Mouse (Mus musculus) hindbrain, embryonic 14.5 days (tissue): Measurements from ENCODE around the gene Psmc2. TPM values are rescaled to one million over a fixed set of nuclear protein-coding genes. Genes with fewer than 3 reads are reported as not detected.

Source experiments
- ATAC-seq: fragments of 200-750 bp; cut with Nextera tagmentation; 2 replicates; pipeline ENCODE4 v1.8.0; 2017; ENCODE audit warnings: moderate number of reproducible peaks, mild to moderate bottlenecking, moderate TSS enrichment, moderate library complexity; ENCODE audit not compliant: low FRiP score
- DNase-seq: peaks from one replicate; pipeline ENCODE4 v3.0.0-alpha.2; 2015; ENCODE audit warnings: low spot score
- H3K27ac ChIP-seq: fragments of 300-500 bp; sonication (generic); 2 replicates; pipeline ENCODE4 v1.5.1; 2014; ENCODE audit warnings: mild to moderate bottlenecking, moderate library complexity
- H3K27me3 ChIP-seq: fragments of 300-500 bp; sonication (generic); 2 replicates; pipeline ENCODE4 v1.6.1; 2014; ENCODE audit warnings: mild to moderate bottlenecking, low read length, mixed read lengths; ENCODE audit not compliant: control insufficient read depth, insufficient read depth
- H3K36me3 ChIP-seq: fragments of 300-500 bp; sonication (generic); replicated peaks from 2 replicates; pipeline ENCODE4 v1.6.1; 2014; ENCODE audit not compliant: control insufficient read depth, insufficient read depth
- H3K4me1 ChIP-seq: fragments of 300-500 bp; sonication (generic); replicated peaks from 2 replicates; pipeline ENCODE4 v1.6.1; 2014; ENCODE audit warnings: antibody characterized with exemption, low read length, mixed read lengths; ENCODE audit not compliant: control insufficient read depth, insufficient read depth
- H3K4me2 ChIP-seq: fragments of 300-500 bp; sonication (generic); replicated peaks from 2 replicates; pipeline ENCODE4 v1.6.1; 2014; ENCODE audit warnings: mild to moderate bottlenecking, moderate library complexity
- H3K4me3 ChIP-seq: fragments of 300-500 bp; sonication (generic); replicated peaks from 2 replicates; pipeline ENCODE4 v1.5.1; 2014; ENCODE audit warnings: mild to moderate bottlenecking, low read length
- H3K9ac ChIP-seq: fragments of 300-500 bp; sonication (generic); 2 replicates; pipeline ENCODE4 v1.6.1; 2014
- H3K9me3 ChIP-seq: fragments of 300-500 bp; sonication (generic); 2 replicates; pipeline ENCODE4 v1.6.1; 2016; ENCODE audit warnings: low read length; ENCODE audit not compliant: control insufficient read depth
- WGBS: fragments of 180-500 bp; shearing (Covaris S2); extraction: QIAGEN DNeasy Blood & Tissue Kit; methylation state at CpG from one replicate; pipeline ENCODE4 v1.1.7; 2014; 5-methylcytosine and 5-hydroxymethylcytosine counted together
- polyA plus RNA-seq: library from polyadenylated mRNA; unstranded; fragments of >200 nt; fragmentation: Nextera tagmentation; extraction: Ambion mirVana; gene quantifications from 2 replicates; pipeline ENCODE4 v1.2.1, GENCODE M21; 2014

Gene Psmc2
- polyA plus RNA-seq, 1 experiment from 2014 or later: 180 TPM

GRCm38 (mm10) chr5:21789061-21789460, 4.0 kb downstream of the Psmc2 start:
- no peak for DNase-seq

DNA sequence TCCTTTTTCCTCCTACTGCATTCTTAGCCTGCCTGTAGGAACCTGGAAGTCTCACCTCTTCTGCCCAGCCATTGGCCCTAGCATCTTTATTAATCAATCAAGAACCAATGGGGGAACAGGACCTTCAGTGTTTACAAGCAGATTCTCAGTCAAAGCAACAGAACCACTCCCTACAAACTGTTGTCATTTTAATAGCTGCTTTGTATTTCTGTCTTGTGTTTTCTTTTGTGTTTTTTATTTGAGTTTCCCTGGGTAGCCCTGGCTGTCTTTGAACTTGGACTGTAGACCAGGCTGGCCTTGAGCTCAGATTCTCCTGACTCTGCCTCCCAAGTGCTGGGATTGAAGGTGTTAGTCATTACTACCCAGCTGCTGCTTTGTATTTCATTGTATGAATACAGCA, 7.1 kb downstream of the Psmc2 start:
- Histone ChIP-seq H3K36me3 (peaks cover 36% of the 10 kb centered on the region), H3K4me3 (no peak overlapping the region), H3K27me3 (no peaks in the 10 kb centered on the region), H3K27ac (no peak overlapping the region), H3K9ac (no peak overlapping the region), H3K4me2 (no peak overlapping the region), H3K4me1 (peaks cover 22% of the 10 kb centered on the region; the same call in 1 of the 2 replicates), H3K9me3 (no peaks in the 10 kb centered on the region)
- DNase-seq: no peak
- no peak for ATAC-seq

More at GRCm38 (mm10) chr5:21789061-21789460, 4.0 kb downstream of the Psmc2 start:
- H3K27ac ChIP-seq: no peak overlapping the region
- peaks cover 14% of the 10 kb centered on the region for H3K36me3 ChIP-seq
- no peaks in the 10 kb centered on the region for H3K27me3 ChIP-seq
- H3K9me3 ChIP-seq: no peaks in the 10 kb centered on the region
- peaks cover 32% of the 10 kb centered on the region for H3K4me1 ChIP-seq
- H3K4me3 ChIP-seq: no peak overlapping the region
- WGBS: 62% methylated on average over 5 of the region's 5 CpGs
- H3K9ac ChIP-seq: no peak overlapping the region
- ATAC-seq: no peak
- no peak overlapping the region for H3K4me2 ChIP-seq

DNA sequence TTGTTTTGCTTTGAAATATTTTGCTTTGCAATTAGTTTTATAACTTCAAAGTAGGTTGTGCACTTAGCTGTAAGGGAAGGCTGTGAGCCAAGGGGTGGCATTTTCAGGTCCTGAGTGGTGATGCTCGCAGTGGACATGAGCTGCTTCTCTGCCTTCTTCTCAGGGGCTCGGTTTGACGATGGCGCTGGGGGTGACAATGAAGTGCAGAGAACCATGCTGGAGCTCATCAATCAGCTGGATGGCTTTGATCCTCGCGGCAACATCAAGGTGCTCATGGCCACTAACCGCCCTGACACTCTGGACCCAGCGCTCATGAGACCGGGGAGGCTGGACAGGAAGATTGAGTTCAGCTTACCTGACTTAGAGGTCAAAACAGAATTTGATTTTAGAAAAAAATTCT, 17.8 kb downstream of the Psmc2 start:
- H3K4me3 ChIP-seq: no peak overlapping the region
- H3K9ac ChIP-seq: no peak overlapping the region
- DNase-seq (no peak), ATAC-seq (no peak)
- H3K27ac ChIP-seq: no peak overlapping the region
- no peaks in the 10 kb centered on the region for H3K4me1 ChIP-seq
- peaks cover 68% of the 10 kb centered on the region for H3K36me3 ChIP-seq
- 93% methylated on average over 9 of the region's 9 CpGs for WGBS
- H3K9me3 ChIP-seq: no peaks in the 10 kb centered on the region
- H3K27me3 ChIP-seq: no peaks in the 10 kb centered on the region
- no peak overlapping the region for H3K4me2 ChIP-seq

DNA sequence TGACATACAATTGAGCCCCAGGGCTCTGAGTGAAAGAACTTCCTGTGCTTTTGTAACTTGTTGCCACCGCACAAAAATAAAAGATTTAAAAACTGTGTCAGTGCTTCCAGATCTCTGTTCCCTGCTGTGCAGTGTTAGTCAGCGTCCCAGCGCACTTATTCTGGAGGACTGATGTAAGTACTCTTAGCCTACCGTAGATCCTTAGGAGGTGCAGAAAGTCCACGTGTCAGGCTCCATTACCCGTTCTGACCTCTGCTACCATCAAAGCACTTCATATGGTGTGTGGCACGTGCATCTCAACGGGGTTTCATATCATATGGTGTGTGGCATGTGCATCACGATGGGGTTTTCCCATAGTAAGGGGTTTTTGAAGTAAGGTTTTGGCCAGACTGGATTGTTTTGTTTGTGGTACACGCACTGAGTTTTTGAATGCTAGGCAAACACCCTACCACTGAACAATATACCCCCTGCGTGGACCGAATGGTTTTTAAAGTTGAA, 18.7 kb downstream of the Psmc2 start:
- Histone ChIP-seq H3K4me1 (no peaks in the 10 kb centered on the region), H3K27me3 (no peaks in the 10 kb centered on the region), H3K4me2 (no peak overlapping the region), H3K4me3 (no peak overlapping the region), H3K36me3 (peaks cover 62% of the 10 kb centered on the region), H3K9me3 (no peaks in the 10 kb centered on the region), H3K27ac (no peak overlapping the region), H3K9ac (no peak overlapping the region)
- no peak for ATAC-seq
- DNase-seq: no peak
- 92% methylated on average over 12 of the region's 12 CpGs for WGBS

GRCm38 (mm10) chr5:21804837-21805236, 19.8 kb downstream of the Psmc2 start:
- WGBS: 86% methylated on average over 4 of the region's 4 CpGs
- no peak for ATAC-seq

DNA sequence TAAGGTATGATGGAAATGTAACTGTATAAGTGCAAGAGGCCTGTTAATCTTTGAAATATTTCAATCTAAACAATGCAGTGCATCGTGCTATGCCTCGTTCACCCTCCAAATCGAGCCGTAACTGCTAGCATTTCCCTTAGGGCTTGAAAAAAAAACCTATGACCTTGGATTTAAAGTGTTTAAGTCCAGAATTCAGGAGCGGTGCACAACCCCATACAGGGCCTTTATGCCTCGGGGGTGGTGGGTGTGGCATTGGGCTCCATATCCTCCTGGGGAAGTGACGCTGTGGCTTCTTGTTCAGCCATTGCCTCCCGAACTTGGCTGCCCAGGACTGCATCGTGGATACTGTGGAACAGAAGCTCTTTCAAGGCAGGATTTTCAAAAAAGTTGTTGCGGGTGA, 25.8 kb downstream of the Psmc2 start:
- DNase-seq (no peak), ATAC-seq (no peak)
- Histone ChIP-seq H3K36me3 (no peaks in the 10 kb centered on the region), H3K27ac (no peak overlapping the region), H3K4me2 (no peak overlapping the region), H3K9ac (no peak overlapping the region), H3K9me3 (no peaks in the 10 kb centered on the region), H3K4me3 (no peak overlapping the region), H3K27me3 (no peaks in the 10 kb centered on the region), H3K4me1 (no peaks in the 10 kb centered on the region)
- 81% methylated on average over 10 of the region's 10 CpGs for WGBS

More at GRCm38 (mm10) chr5:21804837-21805236, 19.8 kb downstream of the Psmc2 start:
- Histone ChIP-seq H3K4me1 (no peaks in the 10 kb centered on the region), H3K27me3 (no peaks in the 10 kb centered on the region), H3K27ac (no peak overlapping the region), H3K4me2 (no peak overlapping the region), H3K9me3 (no peaks in the 10 kb centered on the region), H3K36me3 (peaks cover 51% of the 10 kb centered on the region), H3K9ac (no peak overlapping the region), H3K4me3 (no peak overlapping the region)
- no peak for DNase-seq

DNA sequence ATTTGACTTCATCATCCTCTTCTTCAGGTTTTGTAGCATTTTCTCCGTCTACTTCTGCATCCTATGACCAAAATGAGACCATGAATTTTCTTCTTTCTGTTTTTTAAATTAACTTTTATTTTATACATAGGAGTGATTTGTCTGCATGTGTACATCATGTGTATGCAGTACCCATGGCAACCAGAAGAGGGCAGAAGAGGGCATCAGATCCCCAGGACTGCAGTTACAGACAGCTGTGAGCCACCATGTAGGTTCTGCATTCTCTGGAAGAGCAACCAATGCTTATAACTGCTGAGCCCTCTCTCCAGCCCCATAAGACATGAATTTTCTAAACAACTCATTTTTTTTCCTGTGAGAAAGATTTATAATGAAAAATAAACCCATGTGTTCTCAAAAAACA, 28.9 kb downstream of the Psmc2 start:
- Histone ChIP-seq H3K9ac (no peak overlapping the region), H3K4me3 (no peak overlapping the region), H3K27me3 (no peaks in the 10 kb centered on the region), H3K4me2 (no peak overlapping the region), H3K27ac (no peak overlapping the region), H3K36me3 (no peaks in the 10 kb centered on the region), H3K4me1 (no peaks in the 10 kb centered on the region), H3K9me3 (no peaks in the 10 kb centered on the region)
- 52% methylated on average over 1 of the region's 1 CpGs for WGBS
- DNase-seq (no peak), ATAC-seq (no peak)

DNA sequence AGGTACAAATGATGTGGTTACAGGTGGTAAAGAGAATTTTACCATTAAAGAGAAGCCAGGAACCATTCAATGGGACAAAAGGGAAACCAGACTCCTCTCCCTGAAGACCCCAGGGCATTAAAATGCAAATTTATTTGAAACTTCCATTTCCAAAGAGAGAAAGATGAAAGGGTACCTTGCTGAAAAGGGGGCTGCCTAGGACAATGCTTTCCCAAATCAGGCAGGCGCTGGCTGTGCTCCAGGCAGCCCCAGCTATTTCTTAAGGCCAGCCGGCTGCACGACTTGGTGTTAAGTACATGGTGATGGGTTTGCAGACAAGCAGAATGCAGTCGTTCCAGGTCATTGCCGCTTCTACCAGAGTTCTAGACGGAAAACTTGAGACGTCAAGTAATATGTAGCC, 41.3 kb downstream of the Psmc2 start:
- Histone ChIP-seq H3K9ac (no peak overlapping the region), H3K4me1 (no peaks in the 10 kb centered on the region), H3K4me2 (no peak overlapping the region), H3K27me3 (no peaks in the 10 kb centered on the region), H3K36me3 (no peaks in the 10 kb centered on the region), H3K9me3 (no peaks in the 10 kb centered on the region), H3K27ac (no peak overlapping the region), H3K4me3 (no peak overlapping the region)
- 13% methylated on average over 7 of the region's 7 CpGs for WGBS
- ATAC-seq: no peak
- no peak for DNase-seq

DNA sequence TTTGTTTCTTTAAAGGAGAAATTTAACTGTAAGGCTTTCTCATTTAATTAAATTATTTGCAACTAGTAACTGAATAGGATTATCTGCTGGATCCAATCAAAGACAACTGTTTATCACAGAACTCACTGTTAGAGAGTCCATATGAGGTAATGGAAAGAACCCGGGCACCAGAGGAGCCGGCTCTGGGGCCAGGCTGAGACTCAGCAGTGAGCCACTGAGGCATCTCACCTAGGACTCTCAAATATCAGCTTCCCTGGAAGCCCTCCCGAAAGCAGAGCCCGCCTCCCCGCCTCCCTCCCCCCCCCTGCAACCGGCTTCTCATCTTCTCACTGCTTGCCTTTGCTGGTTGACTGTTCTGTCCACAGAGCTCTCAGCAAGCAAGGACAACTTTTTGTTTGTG, 42.6 kb downstream of the Psmc2 start:
- Histone ChIP-seq H3K27me3 (no peaks in the 10 kb centered on the region), H3K4me1 (no peaks in the 10 kb centered on the region), H3K9me3 (no peaks in the 10 kb centered on the region), H3K4me2 (no peak overlapping the region), H3K4me3 (no peak overlapping the region), H3K27ac (no peak overlapping the region), H3K36me3 (no peaks in the 10 kb centered on the region), H3K9ac (no peak overlapping the region)
- ATAC-seq: no peak; the same call in 1 of the 2 replicates
- WGBS: 22% methylated on average over 6 of the region's 6 CpGs
- no peak for DNase-seq

- Histone ChIP-seq H3K27me3 (no peaks in the 10 kb centered on the region), H3K4me2 (no peak overlapping the region), H3K9ac (no peak overlapping the region), H3K36me3 (no peaks in the 10 kb centered on the region), H3K4me1 (no peaks in the 10 kb centered on the region), H3K9me3 (no peaks in the 10 kb centered on the region), H3K27ac (no peak overlapping the region), H3K4me3 (no peak overlapping the region)
- ATAC-seq (no peak), DNase-seq (no peak)
- WGBS: 70% methylated on average over 4 of the region's 4 CpGs
Observed at GRCm38 (mm10) chr5:21828855-21829254, 43.8 kb downstream of the Psmc2 start.
